Mouse (Mus musculus) lung, postnatal 14 days (tissue): ENCODE results near the gene Npas3.

ENCODE experiments used
- DNase-seq: peaks from one replicate; pipeline ENCODE4 v3.0.0; 2021

Gene Npas3

DNA sequence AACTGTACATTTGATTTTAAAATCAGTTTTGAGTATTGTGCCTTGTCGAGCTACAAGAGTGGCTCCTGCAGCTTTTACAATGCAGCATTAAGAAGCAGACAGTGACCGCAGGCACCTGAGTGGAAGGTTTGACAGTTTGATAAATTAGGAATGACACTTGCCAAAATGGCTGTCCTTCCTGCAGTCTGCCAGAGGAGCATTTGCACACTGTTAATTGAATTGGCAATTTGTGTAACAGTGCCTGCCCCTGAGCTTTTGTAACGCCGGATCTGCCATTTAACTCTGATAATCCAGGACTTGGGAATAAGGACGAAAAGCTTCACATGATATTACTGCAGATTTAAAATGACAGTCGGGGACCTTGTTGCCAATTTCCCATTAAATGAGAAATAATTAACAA, 357.2 kb downstream of the Npas3 start:
- no peak for DNase-seq

DNA sequence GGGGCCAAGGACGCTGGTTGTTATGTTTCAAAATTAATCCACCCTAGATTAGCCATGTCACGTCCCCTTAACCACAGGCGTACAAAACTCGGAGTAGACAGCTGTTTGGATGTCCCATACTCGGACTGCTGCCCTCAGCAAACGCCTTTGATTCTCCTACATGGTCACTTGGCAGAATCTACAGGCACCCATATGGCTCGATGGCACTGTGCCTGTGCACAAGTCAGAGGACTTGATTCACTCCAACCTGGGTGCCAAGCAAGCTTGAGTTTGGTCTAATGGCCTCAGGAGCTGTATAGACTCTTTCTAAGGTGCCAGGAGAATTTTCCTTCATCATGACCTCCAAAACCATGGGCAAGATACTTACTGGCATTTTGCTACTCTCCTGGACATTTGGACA, 363.6 kb downstream of the Npas3 start:
- DNase-seq, result no peak

- DNase-seq, result no peak
These were observed 372.8 kb downstream of the Npas3 start for GRCm38 (mm10) chr12:53621271-53621670.

DNA sequence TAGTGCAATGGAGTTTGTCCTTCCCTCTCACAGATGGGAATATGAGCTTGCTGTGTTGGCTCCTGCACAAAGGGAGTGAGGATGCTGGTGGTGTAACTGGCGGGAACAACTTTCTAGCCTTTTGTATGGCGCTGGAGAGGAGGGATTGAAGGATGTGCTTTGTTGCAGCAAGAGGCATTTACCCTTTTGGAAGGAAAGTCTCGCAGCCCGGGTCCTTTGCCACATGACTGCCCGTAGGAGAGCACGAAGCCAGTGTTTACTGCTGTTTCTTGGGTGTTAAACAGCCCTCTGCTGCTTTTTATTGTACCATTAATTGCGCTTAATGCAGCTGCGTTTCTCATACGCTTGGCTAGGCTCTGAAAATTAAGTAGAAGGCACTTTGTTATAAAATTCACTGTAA, 375.3 kb downstream of the Npas3 start:
- DNase-seq, result no peak

- DNase-seq, result no peak
These were observed 376.0 kb downstream of the Npas3 start for GRCm38 (mm10) chr12:53624379-53625021.

DNA sequence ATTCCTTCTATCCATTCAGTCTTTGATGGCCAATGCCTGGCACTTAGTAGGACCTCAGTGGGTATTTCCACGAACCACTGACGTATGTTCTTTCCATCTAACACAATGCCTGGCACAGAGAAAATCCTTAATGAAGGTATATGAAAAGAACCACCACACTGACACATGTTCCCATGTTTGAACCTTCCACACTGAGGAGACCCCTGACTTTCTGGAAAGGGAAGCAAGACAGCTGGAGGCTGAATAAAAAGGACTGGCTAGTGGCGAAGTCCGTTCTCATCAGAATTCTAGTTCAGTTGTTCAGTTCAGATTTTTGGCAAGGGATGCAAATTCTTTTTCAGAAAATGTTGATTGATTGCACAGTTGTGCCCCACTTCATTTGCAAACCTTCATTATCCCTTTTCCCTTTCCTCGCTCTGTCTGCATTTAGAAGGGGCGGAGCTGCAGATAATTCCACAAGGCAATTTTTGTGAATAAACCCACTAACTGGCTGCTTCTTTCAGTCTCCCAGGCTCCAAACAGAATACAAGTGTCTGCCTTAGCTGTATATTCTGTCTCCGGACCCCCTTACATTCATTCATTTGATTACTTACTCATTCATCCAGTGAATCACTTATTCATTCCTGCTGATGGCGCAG, 381.1 kb downstream of the Npas3 start:
- no peak for DNase-seq

GRCm38 (mm10) chr12:53630607-53631006, 382.1 kb downstream of the Npas3 start:
- peak; percentile 5 for DNase-seq

GRCm38 (mm10) chr12:53631315-53632106, 383.0 kb downstream of the Npas3 start:
- no peak for DNase-seq

DNA sequence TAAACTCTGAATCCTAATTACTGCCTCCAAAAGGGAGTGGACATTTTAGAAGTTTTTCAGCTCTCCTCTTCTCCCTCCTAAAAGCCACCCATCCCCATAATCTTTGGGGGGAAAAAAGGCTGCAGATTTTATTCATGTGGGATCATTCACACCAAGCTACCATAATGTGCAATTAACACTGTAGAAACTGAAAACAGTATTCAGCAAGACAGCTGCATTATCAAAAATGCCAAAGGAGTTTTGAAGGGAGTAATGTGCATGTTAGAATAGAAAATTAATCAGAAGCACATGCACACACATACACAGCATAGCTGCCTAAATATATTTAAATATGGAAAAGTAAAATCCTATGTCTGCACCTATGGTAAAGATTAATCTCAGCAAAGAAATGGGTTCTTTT, 390.1 kb downstream of the Npas3 start:
- DNase-seq, result no peak

DNA sequence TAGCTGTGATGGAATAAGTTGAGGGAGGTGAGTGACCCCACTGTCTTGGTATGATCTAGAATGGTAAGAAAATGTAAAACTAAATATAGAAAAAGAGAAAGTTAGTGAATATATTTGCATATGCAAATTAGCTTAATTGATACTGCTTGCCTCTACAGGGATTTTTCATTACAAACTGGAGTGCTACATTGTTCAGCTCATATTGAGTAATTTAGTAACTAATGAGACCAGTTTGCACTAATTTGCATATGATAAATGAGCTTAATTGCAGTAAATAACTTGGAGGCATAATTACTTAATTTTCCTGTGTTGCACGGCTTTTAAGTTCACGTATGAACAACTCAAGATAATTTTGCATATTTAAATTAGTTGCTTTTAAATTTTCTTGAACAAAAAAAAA, 398.8 kb downstream of the Npas3 start:
- no peak for DNase-seq

DNA sequence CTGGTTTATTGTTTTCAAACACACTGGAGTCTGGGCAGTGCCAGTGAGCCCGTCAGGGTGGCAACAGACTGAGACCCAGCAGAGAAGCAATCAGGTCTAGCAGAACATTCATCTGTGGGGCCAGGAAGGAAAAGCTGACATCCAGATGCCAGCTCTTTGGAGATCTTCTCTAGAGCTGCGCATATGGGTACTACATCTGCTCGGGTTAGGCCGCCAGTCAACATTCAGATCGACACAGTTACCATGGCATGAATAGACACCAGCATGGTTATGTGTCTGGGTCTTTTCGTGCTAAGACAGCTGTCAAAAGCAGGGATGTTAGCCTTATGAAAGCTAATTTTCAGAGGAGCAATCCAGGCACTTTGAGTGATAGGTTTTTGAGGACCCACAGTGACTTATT, 407.8 kb downstream of the Npas3 start:
- no peak for DNase-seq

GRCm38 (mm10) chr12:53664084-53664483, 415.6 kb downstream of the Npas3 start:
- DNase-seq, result no peak

GRCm38 (mm10) chr12:53671846-53672245, 423.4 kb downstream of the Npas3 start:
- no peak for DNase-seq

DNA sequence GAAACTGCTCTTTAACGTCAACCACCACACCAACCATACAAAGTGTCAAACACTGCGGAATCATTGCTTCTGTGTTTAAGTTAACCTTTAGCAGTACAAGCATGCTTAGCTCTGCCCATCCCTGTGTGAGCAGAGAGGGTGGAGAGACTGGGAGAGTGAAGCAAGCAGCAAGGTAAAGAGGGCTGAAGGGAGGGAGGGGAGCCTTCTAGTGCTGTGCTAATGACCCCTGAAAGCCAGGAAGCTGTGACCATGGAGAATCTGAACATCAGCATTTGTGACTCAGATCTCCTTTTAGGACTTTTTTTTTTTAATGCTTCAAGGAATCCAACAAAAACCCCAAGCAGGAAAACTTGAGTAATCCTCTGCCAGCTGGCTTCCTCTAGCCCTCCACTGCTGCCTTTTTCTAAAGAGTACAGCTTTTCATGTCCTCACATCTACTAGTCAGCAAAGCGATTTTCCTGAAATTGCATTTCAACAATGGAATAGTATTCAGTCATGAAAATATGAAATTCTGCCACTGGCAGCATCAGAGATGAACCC, 428.7 kb downstream of the Npas3 start:
- DNase-seq, result no peak

DNA sequence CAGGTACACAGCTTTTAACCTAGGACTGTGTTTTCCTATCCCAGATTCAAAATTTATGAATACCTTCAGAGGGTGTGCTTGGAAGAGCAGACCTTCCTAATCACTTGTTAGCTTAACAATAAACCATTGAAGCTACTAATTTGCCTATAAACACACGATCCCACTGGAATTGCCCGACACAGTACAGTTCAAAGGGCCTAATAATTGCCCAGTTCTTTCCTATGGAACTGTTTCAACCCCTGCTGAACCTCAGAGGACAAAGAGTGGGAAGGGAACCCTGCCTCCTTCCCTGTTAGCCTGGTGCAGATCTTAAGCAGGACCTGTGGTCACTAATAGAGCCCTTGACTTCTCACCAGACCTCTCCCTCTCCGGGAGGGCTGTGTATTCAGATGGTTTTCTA, 429.7 kb downstream of the Npas3 start:
- DNase-seq, result no peak

- no peak for DNase-seq
These were observed 430.7 kb downstream of the Npas3 start for GRCm38 (mm10) chr12:53679161-53679560.

DNA sequence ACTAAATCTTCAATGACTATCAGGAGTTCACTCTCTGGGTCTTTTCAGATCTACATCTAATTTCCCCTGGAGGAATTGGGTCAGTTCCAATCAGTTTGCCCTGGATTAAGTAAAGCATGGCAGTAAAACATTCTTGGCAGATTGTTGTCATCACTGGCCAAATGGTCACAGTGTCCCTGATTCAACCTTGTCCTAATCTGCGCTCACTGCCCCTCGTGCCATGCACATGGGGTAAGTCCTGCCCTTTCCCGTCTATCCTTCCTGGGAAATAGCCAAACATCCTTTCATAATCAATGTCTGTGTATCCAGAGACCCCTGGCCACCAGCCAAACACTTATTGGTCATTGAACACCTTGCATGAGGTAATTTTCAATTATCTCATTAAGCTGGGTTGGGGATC, 432.0 kb downstream of the Npas3 start:
- DNase-seq, result no peak

DNA sequence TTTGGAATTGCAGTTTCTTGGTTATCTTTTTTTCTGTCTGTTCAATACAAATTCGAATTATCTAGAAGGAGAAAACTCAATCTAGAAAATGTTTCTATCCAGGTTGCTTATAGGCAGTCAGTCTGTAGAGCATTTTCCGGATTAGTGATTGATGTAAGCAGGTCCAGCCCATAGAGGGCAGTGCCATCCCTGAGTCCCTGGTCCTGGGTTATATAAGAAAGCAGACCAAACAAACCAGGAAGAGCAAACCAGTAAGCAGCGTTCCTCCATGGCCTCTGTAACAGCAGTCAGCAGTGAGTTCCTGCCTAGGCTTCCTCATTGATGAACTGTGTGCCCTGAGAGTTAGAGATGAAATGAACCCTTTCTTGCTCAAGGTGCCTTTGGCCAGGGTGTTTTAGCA, 433.6 kb downstream of the Npas3 start:
- DNase-seq, result no peak

GRCm38 (mm10) chr12:53692471-53692870, 444.0 kb downstream of the Npas3 start:
- no peak for DNase-seq

DNA sequence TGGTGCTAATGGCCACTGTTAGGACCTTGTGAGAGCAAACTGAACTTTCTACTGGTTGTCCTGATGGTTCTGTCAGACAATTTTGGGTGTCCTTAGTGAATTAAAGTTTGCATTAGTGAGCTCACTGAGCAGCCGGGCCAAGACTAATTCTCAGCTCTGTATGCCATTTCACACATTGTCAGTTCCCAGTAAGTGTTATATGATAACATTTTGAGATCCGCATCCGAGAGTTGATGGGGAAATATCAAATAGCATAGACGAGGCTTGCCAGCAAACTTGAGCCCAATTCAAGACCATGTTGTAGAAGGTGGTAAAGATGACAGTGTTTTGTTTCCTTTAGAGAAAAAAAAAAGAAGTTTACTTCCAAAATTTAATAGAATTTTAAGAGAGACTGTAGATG, 445.9 kb downstream of the Npas3 start:
- DNase-seq, result no peak

- DNase-seq, result no peak
These were observed 446.8 kb downstream of the Npas3 start for GRCm38 (mm10) chr12:53695324-53695723.

- DNase-seq, result no peak
These were observed 449.2 kb downstream of the Npas3 start for GRCm38 (mm10) chr12:53697645-53698044.

- no peak for DNase-seq
These were observed 450.2 kb downstream of the Npas3 start for GRCm38 (mm10) chr12:53698483-53699227.
